Mouse (Mus musculus): ENCODE data around the gene Erbb3. TPM values are rescaled to one million over a fixed set of nuclear protein-coding genes. Genes with fewer than 3 reads are reported as not detected.

The Erbb3 gene
- polyA plus RNA-seq, 2 experiments from 2014 or later: 4.1 to 4.2 TPM

DNA sequence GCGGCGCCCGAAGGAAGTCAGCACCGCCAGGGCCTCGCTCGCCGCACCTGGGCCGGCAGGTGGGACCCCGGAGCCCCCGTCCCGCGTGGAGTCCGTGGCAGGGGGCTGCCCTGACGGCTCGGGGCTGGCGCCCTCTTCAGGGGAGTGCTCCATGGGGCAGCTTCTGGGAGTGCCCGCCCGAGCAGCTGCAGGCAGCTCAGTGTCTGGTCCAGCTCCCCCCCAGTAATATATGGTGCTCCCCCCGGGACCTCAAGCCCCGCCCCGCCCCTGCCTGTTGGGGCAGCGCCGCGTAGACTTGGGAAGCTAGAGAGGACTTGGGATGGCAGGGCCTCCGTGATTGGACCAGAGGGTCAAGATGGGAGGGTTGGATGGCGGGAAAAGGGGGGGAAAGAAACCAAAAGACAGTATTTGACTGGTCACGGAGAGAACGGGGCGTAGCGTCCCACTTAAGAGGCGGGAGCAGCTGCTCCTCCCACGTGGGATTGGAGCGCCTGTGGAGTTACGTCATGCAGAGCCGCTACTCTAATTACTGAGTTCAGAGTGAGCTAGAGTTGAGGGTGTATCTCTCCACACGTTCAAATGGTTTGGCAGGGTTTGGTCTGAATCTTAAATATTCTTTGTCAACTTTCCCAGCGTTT is 63.7 kb downstream of the Erbb3 start, which contains the start of gene Esyt1:
Esyt1 (minus strand) TSS at position 201 of the 638 bp plus-strand sequence.
- peak; percentile 83 for ATAC-seq

GRCm38 (mm10) chr10:128524732-128525662 is 64.5 kb downstream of the Erbb3 start:
- ATAC-seq: peak; percentile 61

DNA sequence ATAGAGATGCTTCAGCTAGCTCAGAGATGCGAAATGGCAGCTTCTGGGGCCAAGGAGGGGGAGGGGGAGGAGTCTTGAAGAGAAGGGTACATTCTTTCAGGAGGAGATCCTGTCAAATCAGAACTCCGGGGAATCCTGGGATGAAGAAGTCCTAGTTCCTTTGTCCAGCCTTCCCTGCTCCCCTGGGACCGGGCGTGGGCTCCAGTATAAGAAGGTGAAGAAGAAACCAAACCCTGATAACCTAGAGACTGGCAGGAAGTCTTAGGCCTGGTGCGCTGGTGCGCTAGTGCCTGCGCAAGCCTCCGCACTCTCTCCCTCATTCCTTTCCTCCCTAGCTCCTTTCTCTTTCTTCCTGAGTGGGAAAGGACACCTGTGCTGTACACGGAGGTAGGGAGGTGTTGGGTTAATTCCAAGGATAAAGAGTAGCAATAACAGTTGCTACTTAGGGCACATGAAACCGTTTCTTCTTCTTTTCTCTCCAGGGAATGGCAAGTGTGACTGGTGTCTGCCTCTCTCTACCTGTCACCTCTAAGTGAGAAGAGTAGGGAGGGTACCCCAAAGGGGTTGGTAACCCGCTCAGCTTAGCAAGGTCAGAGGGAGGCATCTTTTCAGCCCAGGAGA is 65.2 kb downstream of the Erbb3 start:
- no peak for ATAC-seq

DNA sequence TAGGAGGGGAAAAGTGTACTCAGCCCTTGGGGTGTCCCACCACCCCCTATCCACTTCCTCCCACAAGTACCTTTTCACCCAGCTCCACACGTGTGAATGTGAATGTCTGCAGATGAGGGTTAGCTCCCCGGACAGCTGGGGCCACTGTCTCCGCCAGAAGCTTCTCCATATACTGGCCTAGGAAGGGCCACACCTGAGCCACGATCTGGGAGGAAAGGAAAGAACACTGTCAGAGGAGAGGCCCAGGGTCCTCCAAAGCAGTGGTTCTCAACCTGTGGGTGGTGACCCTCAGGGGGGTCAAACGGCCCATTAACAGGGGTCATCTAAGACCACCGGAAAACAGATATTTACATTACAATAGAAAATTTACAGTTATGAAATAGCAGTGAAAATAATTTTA is 67.1 kb downstream of the Erbb3 start:
- ATAC-seq: no peak

GRCm38 (mm10) chr10:128520591-128520990 is 68.9 kb downstream of the Erbb3 start:
- ATAC-seq: no peak

DNA sequence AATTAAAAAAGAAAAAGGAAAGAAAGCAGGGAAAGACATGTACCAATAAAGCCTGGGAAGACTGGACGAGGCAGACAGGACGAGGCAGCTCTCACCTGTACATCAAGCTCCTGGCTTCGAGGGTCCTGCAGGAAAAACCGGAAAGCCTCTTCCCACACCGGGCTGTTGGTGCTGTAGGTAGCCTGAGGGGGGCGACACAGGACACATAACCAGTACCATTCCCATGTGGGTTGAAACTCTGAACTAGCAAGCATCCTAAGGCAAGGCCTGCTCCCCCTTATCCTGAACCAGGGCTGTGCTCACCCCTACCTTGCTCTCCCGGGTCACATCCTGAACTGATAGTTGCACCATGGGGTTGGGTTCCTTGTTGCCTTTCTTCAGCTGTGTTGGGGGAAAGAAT is 70.6 kb downstream of the Erbb3 start:
- ATAC-seq: no peak

Other genes starting within 250 kb of the Erbb3 start
- 10 to 100 TPM; 14.3 to 20.3 TPM for gene Coq10a, start 220.7 kb downstream of the Erbb3 start, polyA plus RNA-seq (2017; shearing (Covaris generic))
- 1 to 10 TPM; 2.6 to 4.5 TPM for gene Ankrd52, start 212.5 kb downstream of the Erbb3 start, polyA plus RNA-seq (2017; shearing (Covaris generic))
- not detected for gene Slc39a5, start 188.4 kb downstream of the Erbb3 start, polyA plus RNA-seq (2017; shearing (Covaris generic))
- 10 to 100 TPM; 75.0 to 81.0 TPM for gene Nabp2, start 178.2 kb downstream of the Erbb3 start, polyA plus RNA-seq (2017; shearing (Covaris generic))
- 10 to 100 TPM; 26.1 to 39.3 TPM for gene Rnf41, start 178.0 kb downstream of the Erbb3 start, polyA plus RNA-seq (2017; shearing (Covaris generic))
- gene Smarcc2, start 130.4 kb downstream of the Erbb3 start, polyA plus RNA-seq (2017; shearing (Covaris generic)): 10 to 100 TPM; 53.8 to 54.8 TPM
- gene Myl6, start 95.5 kb downstream of the Erbb3 start, polyA plus RNA-seq (2017; shearing (Covaris generic)): 1,000 to 10,000 TPM; 1,113 TPM
- 1 to 10 TPM; 2.0 to 6.9 TPM for gene Myl6b, start 91.0 kb downstream of the Erbb3 start, polyA plus RNA-seq (2017; shearing (Covaris generic))
- 10 to 100 TPM; 77.5 to 80.7 TPM for gene Esyt1, start 63.8 kb downstream of the Erbb3 start, polyA plus RNA-seq (2017; shearing (Covaris generic))
- 10 to 100 TPM in 1 of 2 experiments, 1 to 10 TPM in 1; 6.4 to 10.1 TPM for gene Zc3h10, start 41.9 kb downstream of the Erbb3 start, polyA plus RNA-seq (2017; shearing (Covaris generic))
- gene Rpl41, start 40.3 kb downstream of the Erbb3 start, polyA plus RNA-seq (2017; shearing (Covaris generic)): 1,000 to 10,000 TPM; 5,950 to 7,803 TPM
- gene Pa2g4, start 23.7 kb downstream of the Erbb3 start, polyA plus RNA-seq (2017; shearing (Covaris generic)): 100 to 1,000 TPM; 136 to 160 TPM
- 1,000 to 10,000 TPM; 1,759 to 1,796 TPM for gene Rps26, start 37.1 kb upstream of the Erbb3 start, polyA plus RNA-seq (2017; shearing (Covaris generic))
- 100 to 1,000 TPM; 103 to 107 TPM for gene Ikzf4, start 56.3 kb upstream of the Erbb3 start, polyA plus RNA-seq (2017; shearing (Covaris generic))
- gene Suox, start 84.4 kb upstream of the Erbb3 start, polyA plus RNA-seq (2017; shearing (Covaris generic)): 10 to 100 TPM; 15.3 to 17.9 TPM
- 10 to 100 TPM; 50.7 to 59.5 TPM for gene Rab5b, start 106.6 kb upstream of the Erbb3 start, polyA plus RNA-seq (2017; shearing (Covaris generic))
- 1 to 10 TPM; 2.6 to 5.7 TPM for gene Pmel, start 114.5 kb upstream of the Erbb3 start, polyA plus RNA-seq (2017; shearing (Covaris generic))
- 10 to 100 TPM; 24.0 to 29.2 TPM for gene Cdk2, start 115.4 kb upstream of the Erbb3 start, polyA plus RNA-seq (2017; shearing (Covaris generic))
- 100 to 1,000 TPM; 269 to 295 TPM for gene Dgka, start 155.2 kb upstream of the Erbb3 start, polyA plus RNA-seq (2017; shearing (Covaris generic))
- 10 to 100 TPM; 64.1 to 79.7 TPM for gene Pym1, start 158.2 kb upstream of the Erbb3 start, polyA plus RNA-seq (2017; shearing (Covaris generic))
- gene Mmp19, start 201.3 kb upstream of the Erbb3 start, polyA plus RNA-seq (2017; shearing (Covaris generic)): not detected
- gene Dnajc14, start 214.4 kb upstream of the Erbb3 start, polyA plus RNA-seq (2017; shearing (Covaris generic)): 10 to 100 TPM; 54.4 to 68.5 TPM
- 1 to 10 TPM; 3.3 to 3.4 TPM for gene Tmem198b, start 214.7 kb upstream of the Erbb3 start, polyA plus RNA-seq (2017; shearing (Covaris generic))
- gene Sarnp, start 227.7 kb upstream of the Erbb3 start, polyA plus RNA-seq (2017; shearing (Covaris generic)): 100 to 1,000 TPM; 192 to 229 TPM
- gene Ormdl2, start 232.0 kb upstream of the Erbb3 start, polyA plus RNA-seq (2017; shearing (Covaris generic)): 10 to 100 TPM; 75.6 to 87.1 TPM